Mouse (Mus musculus): ENCODE results near the gene Cad. TPM values are rescaled to one million over a fixed set of nuclear protein-coding genes. Genes with fewer than 3 reads are reported as not detected.

Gene Cad
- polyA plus RNA-seq, 1 experiment from 2014 or later, result 26.3 TPM

- no peaks in the 10 kb centered on the region for H3K9me3 ChIP-seq (ENCODE audit: control insufficient read depth, low read depth, low read length)
- 2% methylated on average over 51 of the region's 53 CpGs for WGBS
- ATAC-seq (ENCODE audit: insufficient number of reproducible peaks, insufficient read depth, low FRiP score, low read depth), result no peak
- peaks cover 28% of the 10 kb centered on the region for H3K4me1 ChIP-seq (ENCODE audit: control insufficient read depth, insufficient read depth, low read length)
- peak overlapping the region; percentile 78 for H3K4me2 ChIP-seq (replicated peaks; ENCODE audit: low read depth, low read length)
- peaks cover 67% of the 10 kb centered on the region for H3K27me3 ChIP-seq (ENCODE audit: control insufficient read depth, insufficient read depth, low read length)
- no peak overlapping the region for H3K27ac ChIP-seq (ENCODE audit: low read length)
- H3K9ac ChIP-seq (replicated peaks; ENCODE audit: low read depth, low read length), result no peak overlapping the region
- H3K4me3 ChIP-seq (ENCODE audit: low read depth, low read length), result peak overlapping the region; percentile 35
- H3K36me3 ChIP-seq (ENCODE audit: control insufficient read depth, insufficient read depth, low read length), result no peaks in the 10 kb centered on the region
Measured at GRCm38 (mm10) chr5:31092231-31092975, 37.8 kb downstream of the Cad start.

GRCm38 (mm10) chr5:31093151-31094041, 38.8 kb downstream of the Cad start:
- WGBS, result under 1% methylated on average over 49 of the region's 54 CpGs
- no peak overlapping the region; the same call in 1 of the 2 replicates for H3K9ac ChIP-seq (replicated peaks; ENCODE audit: low read depth, low read length)

DNA sequence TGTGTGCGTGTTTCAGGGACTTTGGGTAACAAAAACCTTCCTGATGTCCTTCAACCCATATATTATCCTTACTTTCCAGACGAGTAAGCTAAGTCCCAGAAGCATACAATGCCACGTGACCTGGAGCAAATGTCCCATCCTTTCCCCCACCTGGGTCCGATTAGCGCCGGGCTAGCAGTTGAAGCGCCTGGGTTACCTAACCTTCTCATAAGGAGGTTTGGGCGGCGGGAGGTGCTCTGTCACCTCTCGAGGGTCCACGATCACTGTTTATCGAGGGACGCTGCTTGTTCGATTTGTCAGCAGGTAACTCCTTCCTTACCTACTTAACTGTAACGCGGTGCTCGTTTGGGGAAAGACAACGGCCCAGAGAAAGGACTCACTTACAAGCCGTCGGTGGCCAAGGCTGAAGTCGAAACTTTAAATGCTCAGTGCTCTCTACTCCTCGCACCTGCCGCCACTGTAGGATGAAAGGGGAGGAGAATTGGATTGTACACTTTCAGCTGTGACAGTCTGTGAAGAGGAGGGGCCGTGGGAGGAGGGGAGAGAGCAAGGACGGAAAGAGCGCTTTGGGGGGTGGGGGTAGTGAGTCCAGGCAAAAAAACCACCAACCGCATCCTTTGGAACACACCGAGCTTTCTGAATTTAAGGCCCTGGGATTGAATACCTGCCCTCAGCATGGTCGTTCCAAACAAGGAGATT, 39.7 kb downstream of the Cad start:
- no peaks in the 10 kb centered on the region for H3K36me3 ChIP-seq (ENCODE audit: control insufficient read depth, insufficient read depth, low read length)
- no peak overlapping the region for H3K27ac ChIP-seq (ENCODE audit: low read length)
- no peaks in the 10 kb centered on the region for H3K9me3 ChIP-seq (ENCODE audit: control insufficient read depth, low read depth, low read length)
- no peak for ATAC-seq (ENCODE audit: insufficient number of reproducible peaks, insufficient read depth, low FRiP score, low read depth)
- 4% methylated on average over 29 of the region's 29 CpGs for WGBS
- peak overlapping the region; percentile 35 for H3K4me2 ChIP-seq (replicated peaks; ENCODE audit: low read depth, low read length)
- H3K4me1 ChIP-seq (ENCODE audit: control insufficient read depth, insufficient read depth, low read length), result peaks cover 28% of the 10 kb centered on the region
- peaks cover 68% of the 10 kb centered on the region for H3K27me3 ChIP-seq (ENCODE audit: control insufficient read depth, insufficient read depth, low read length)
- H3K4me3 ChIP-seq (ENCODE audit: low read depth, low read length), result peak overlapping the region; percentile 26
- H3K9ac ChIP-seq (replicated peaks; ENCODE audit: low read depth, low read length), result no peak overlapping the region

More at GRCm38 (mm10) chr5:31093151-31094041, 38.8 kb downstream of the Cad start:
- peaks cover 68% of the 10 kb centered on the region for H3K27me3 ChIP-seq (ENCODE audit: control insufficient read depth, insufficient read depth, low read length)
- peak overlapping the region; percentile 35 for H3K4me3 ChIP-seq (ENCODE audit: low read depth, low read length)
- H3K27ac ChIP-seq (ENCODE audit: low read length), result no peak overlapping the region
- H3K4me2 ChIP-seq (replicated peaks; ENCODE audit: low read depth, low read length), result peak overlapping the region; percentile 78
- no peaks in the 10 kb centered on the region for H3K36me3 ChIP-seq (ENCODE audit: control insufficient read depth, insufficient read depth, low read length)
- ATAC-seq (ENCODE audit: insufficient number of reproducible peaks, insufficient read depth, low FRiP score, low read depth), result peak; percentile 60
- peaks cover 28% of the 10 kb centered on the region for H3K4me1 ChIP-seq (ENCODE audit: control insufficient read depth, insufficient read depth, low read length)
- H3K9me3 ChIP-seq (ENCODE audit: control insufficient read depth, low read depth, low read length), result no peaks in the 10 kb centered on the region

GRCm38 (mm10) chr5:31094799-31095691, 40.5 kb downstream of the Cad start:
- WGBS, result under 1% methylated on average over 59 of the region's 59 CpGs
- Histone ChIP-seq H3K27ac (ENCODE audit: low read length) (no peak overlapping the region), H3K4me1 (ENCODE audit: control insufficient read depth, insufficient read depth, low read length) (peaks cover 28% of the 10 kb centered on the region), H3K4me2 (replicated peaks; ENCODE audit: low read depth, low read length) (peak overlapping the region; percentile 35), H3K27me3 (ENCODE audit: control insufficient read depth, insufficient read depth, low read length) (peaks cover 68% of the 10 kb centered on the region), H3K9me3 (ENCODE audit: control insufficient read depth, low read depth, low read length) (no peaks in the 10 kb centered on the region), H3K4me3 (ENCODE audit: low read depth, low read length) (peak overlapping the region; percentile 26), H3K36me3 (ENCODE audit: control insufficient read depth, insufficient read depth, low read length) (no peaks in the 10 kb centered on the region), H3K9ac (replicated peaks; ENCODE audit: low read depth, low read length) (no peak overlapping the region)
- ATAC-seq (ENCODE audit: insufficient number of reproducible peaks, insufficient read depth, low FRiP score, low read depth), result peak; percentile 50; the same call in 1 of the 2 replicates

DNA sequence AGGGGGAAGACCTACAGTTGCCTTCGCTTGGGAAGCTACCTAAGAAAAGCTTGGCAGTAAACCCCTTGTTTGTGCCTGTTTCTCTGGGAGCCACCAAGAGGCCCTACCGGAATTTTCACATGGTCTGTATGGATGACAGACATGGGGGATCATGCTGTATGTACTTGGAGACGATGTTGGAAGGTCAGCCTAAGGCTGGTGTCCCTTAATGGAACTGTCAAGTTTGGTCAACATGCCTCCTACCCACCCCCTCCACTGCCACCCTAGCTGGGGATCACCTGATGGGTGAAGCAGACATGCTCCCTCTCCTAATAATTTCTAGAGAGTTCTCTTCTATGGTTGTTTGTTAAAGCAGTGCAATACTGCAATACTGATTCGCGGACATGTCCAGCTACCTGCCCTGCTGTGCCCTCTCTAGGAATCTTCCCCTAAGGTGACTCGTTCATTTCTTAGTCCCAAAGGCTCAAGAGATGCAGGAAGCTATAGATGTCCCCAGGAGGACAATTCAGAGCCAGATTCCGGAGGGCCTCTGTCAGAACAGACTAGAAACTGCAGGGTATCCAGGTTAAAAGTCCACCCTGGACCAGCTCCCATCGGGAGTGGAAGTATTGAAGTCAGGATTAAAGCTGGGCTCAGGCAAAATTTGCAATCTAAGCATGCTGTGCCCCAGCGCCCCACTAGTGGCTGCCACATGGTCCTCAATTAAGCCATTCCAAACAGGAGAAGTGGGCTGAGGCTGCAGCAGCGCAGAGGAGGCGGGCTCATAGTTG, 41.3 kb downstream of the Cad start:
- H3K4me1 ChIP-seq (ENCODE audit: control insufficient read depth, insufficient read depth, low read length), result peaks cover 28% of the 10 kb centered on the region
- no peak overlapping the region for H3K9ac ChIP-seq (replicated peaks; ENCODE audit: low read depth, low read length)
- no peaks in the 10 kb centered on the region for H3K36me3 ChIP-seq (ENCODE audit: control insufficient read depth, insufficient read depth, low read length)
- 32% methylated on average over 11 of the region's 11 CpGs for WGBS
- ATAC-seq (ENCODE audit: insufficient number of reproducible peaks, insufficient read depth, low FRiP score, low read depth), result no peak
- peaks cover 59% of the 10 kb centered on the region for H3K27me3 ChIP-seq (ENCODE audit: control insufficient read depth, insufficient read depth, low read length)
- no peak overlapping the region for H3K27ac ChIP-seq (ENCODE audit: low read length)
- peak overlapping the region; percentile 35; the same call in 1 of the 2 replicates for H3K4me2 ChIP-seq (replicated peaks; ENCODE audit: low read depth, low read length)
- no peaks in the 10 kb centered on the region for H3K9me3 ChIP-seq (ENCODE audit: control insufficient read depth, low read depth, low read length)
- H3K4me3 ChIP-seq (ENCODE audit: low read depth, low read length), result peak overlapping the region; percentile 26; the same call in 1 of the 2 replicates

DNA sequence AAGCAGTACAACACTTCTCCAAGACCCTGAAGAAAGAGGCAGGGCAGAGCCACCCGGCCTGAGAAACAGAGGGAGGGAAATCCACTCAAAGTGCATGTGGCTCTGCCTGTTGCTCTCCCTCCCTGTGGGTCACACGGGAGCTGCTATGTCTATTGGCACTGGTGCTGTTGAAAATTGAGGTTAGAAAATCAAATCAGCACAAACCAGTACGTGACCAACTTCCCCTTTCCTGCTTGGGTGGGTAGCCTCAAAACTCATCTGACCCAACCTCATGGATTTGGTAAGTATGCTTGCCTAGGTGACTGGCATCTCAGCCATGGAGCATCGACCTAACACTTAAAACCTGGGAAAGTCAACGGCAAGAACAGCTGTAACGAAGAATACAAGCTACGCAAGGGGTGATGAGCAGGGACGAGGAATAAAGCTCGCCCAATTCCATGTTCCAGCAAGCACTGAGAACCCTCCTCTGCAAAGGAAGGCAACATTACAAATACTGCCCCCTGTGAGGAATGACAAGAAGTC, 51.3 kb downstream of the Cad start, which contains the start of gene Dnajc5g:
TSS of gene Dnajc5g (plus strand) at position 472 of the 522 bp plus-strand sequence.
- no peaks in the 10 kb centered on the region for H3K36me3 ChIP-seq (ENCODE audit: control insufficient read depth, insufficient read depth, low read length)
- H3K9ac ChIP-seq (replicated peaks; ENCODE audit: low read depth, low read length), result no peak within 1 kb of the TSS
- H3K9me3 ChIP-seq (ENCODE audit: control insufficient read depth, low read depth, low read length), result no peaks in the 10 kb centered on the region
- no peak for ATAC-seq (ENCODE audit: insufficient number of reproducible peaks, insufficient read depth, low FRiP score, low read depth)
- no peak within 1 kb of the TSS for H3K4me2 ChIP-seq (replicated peaks; ENCODE audit: low read depth, low read length)
- no peak within 1 kb of the TSS for H3K27ac ChIP-seq (ENCODE audit: low read length)
- no peak within 1 kb of the TSS for H3K4me3 ChIP-seq (ENCODE audit: low read depth, low read length)
- H3K4me1 ChIP-seq (ENCODE audit: control insufficient read depth, insufficient read depth, low read length), result no peaks in the 10 kb centered on the region
- WGBS, result 78% methylated on average over 9 of the region's 9 CpGs
- no peaks in the 10 kb centered on the region for H3K27me3 ChIP-seq (ENCODE audit: control insufficient read depth, insufficient read depth, low read length)

GRCm38 (mm10) chr5:31108000-31108490, 53.5 kb downstream of the Cad start, which contains the start of gene Slc30a3:
Gene Slc30a3, minus strand, starts transcription at chr5:31108237.
- 91% methylated on average over 18 of the region's 18 CpGs for WGBS
- no peaks in the 10 kb centered on the region for H3K36me3 ChIP-seq (ENCODE audit: control insufficient read depth, insufficient read depth, low read length)
- no peaks in the 10 kb centered on the region for H3K27me3 ChIP-seq (ENCODE audit: control insufficient read depth, insufficient read depth, low read length)
- H3K4me3 ChIP-seq (ENCODE audit: low read depth, low read length), result no peak within 1 kb of the TSS
- no peak within 1 kb of the TSS for H3K4me2 ChIP-seq (replicated peaks; ENCODE audit: low read depth, low read length)
- H3K9ac ChIP-seq (replicated peaks; ENCODE audit: low read depth, low read length), result no peak within 1 kb of the TSS
- H3K9me3 ChIP-seq (ENCODE audit: control insufficient read depth, low read depth, low read length), result no peaks in the 10 kb centered on the region
- ATAC-seq (ENCODE audit: insufficient number of reproducible peaks, insufficient read depth, low FRiP score, low read depth), result no peak
- no peak within 1 kb of the TSS for H3K27ac ChIP-seq (ENCODE audit: low read length)
- H3K4me1 ChIP-seq (ENCODE audit: control insufficient read depth, insufficient read depth, low read length), result no peaks in the 10 kb centered on the region
